Mouse (Mus musculus) left cerebral cortex, postnatal 36 days (tissue): Measurements from ENCODE around the gene Elk3. TPM values are rescaled to one million over a fixed set of nuclear protein-coding genes. Genes with fewer than 3 reads are reported as not detected.
"Not testable (repeated sequence)": the region's sequence is repeated elsewhere in the genome, so short reads cannot be mapped to it uniquely, and the experiment has no call there.

ENCODE experiments used
- DNase-seq, 2 experiments: peaks; one replicate each; pipeline ENCODE4 v3.0.0; 2021 to 2022; ENCODE audit warnings: low spot score in 2 of 2, mixed read lengths in 1 of 2
- intact Hi-C: fragments of 180-260 bp; cut with DNase I; formaldehyde crosslinking; loops from one replicate; pipeline ENCODE4 v1.15.1; 2025
- total RNA-seq, 2 experiments: library from RNA; stranded (reverse); gene quantifications; 2 replicates each; pipeline ENCODE4 v1.2.3; 2021

Gene Elk3
- total RNA-seq, result 10 to 100 TPM in 1 of 2 experiments, 1 to 10 TPM in 1; 9.4 to 11.4 TPM

DNA sequence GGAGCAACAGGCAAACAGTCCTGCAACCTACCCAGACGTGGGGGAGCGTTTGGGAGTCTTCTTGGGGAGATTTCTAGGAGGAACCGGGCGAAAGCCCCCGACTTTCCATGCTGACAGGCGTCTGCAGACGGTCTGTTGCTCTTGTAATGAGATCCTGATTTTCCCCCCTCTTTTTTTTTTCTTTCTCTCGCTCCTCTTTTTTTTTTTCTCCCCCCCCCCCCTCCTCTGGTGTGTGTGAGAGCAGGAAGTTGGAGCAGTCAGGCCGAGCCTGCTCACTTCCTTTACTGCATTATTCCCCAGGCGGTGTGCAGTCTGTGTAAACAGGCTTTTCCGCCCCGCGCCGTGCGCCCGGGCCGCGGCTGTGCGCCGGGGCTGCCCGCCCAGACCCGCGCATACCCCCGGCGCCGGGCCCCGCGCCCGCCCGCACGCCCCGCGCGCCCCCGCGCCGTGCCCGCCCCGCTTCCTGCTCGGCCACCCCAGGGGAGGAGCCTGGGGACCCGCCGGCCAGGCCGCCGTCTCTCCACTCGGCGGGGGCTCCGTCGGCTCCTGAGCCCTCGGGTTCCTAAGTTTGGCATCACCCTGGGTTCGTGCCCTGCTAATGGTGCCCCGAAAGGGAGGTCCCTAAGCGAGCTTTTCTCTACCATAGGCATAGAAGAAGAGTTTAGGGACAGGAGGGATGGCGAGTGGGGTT, at the start of gene Elk3:
TSS of gene Elk3 (minus strand) at position 415 of the 691 bp plus-strand sequence.
- DNase-seq, result peak in 1 of 2 experiments; percentile 16
- intact Hi-C loops, result no loop called here

- intact Hi-C loops, result no loop called here
- DNase-seq, result no peak
Measured at GRCm38 (mm10) chr10:93360623-93361022, 49.7 kb upstream of the Elk3 start.

- intact Hi-C loops, DNase-seq: not testable (repeated sequence)
Measured at GRCm38 (mm10) chr10:93360190-93360589, 49.3 kb upstream of the Elk3 start.

GRCm38 (mm10) chr10:93359339-93359863, 48.5 kb upstream of the Elk3 start:
- intact Hi-C loops, result no loop called here
- DNase-seq, result no peak

GRCm38 (mm10) chr10:93358878-93359277, 47.9 kb upstream of the Elk3 start:
- intact Hi-C loops, result no loop called here
- no peak for DNase-seq

DNA sequence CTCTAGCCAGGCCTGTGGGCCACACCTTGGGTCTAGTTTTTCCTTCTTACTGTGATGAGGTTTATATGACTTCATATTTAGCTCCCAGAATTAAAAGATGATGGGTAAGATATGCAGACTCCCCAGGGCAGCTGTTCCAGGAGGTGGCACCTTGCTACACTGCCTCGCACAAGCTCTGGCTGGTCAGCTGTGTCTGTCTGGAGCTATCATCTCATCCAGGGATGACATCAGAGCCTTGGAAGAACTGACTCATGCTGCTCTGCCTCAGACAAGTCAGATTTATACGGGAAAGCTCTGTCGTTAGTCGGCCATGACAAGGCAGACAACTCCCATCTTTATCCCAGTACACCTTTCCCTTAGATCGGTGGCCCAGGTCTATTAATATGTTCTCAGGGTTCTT, 46.2 kb upstream of the Elk3 start:
- intact Hi-C loops, result no loop called here

GRCm38 (mm10) chr10:93356122-93356521, 45.2 kb upstream of the Elk3 start:
- intact Hi-C loops, result no loop called here
- DNase-seq, result no peak

More for the DNA sequence above, 46.2 kb upstream of the Elk3 start:
- DNase-seq, result no peak

- intact Hi-C loops, result no loop called here
- DNase-seq, result no peak
Measured at GRCm38 (mm10) chr10:93355276-93355927, 44.5 kb upstream of the Elk3 start.

- intact Hi-C loops, result no loop called here
- no peak for DNase-seq
Measured at GRCm38 (mm10) chr10:93353545-93354326, 42.8 kb upstream of the Elk3 start.

DNA sequence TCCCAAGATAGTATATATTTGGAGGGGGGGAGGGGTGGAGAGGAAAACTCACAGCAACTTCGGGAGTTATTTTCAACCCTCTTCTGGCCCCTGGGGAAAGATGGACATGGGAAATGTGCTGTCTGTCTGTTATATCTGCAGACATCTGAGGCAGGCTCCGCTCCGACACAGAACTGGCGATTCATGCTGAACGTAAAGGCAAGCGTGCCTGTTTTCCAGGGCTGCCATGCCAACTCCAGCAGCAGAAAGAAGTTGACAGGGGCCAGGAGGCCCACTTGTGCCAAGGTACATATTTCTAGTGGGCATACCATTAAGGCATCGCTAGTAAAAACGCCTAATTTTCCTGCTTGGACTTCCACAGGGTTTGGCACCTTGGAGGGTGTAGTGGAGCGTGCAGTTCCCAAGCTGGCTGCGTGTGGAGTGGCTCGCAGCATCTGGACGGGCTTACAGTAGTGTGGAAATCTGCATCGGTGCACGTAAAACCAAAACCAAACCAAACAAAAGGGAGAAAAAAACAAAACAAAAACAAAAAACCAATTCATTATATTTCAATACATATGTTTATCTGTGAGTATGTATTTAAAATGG, 37.1 kb upstream of the Elk3 start:
- intact Hi-C loops, result no loop called here
- no peak for DNase-seq

- no peak for DNase-seq
- intact Hi-C loops, result no loop called here
Measured at GRCm38 (mm10) chr10:93347387-93347786, 36.5 kb upstream of the Elk3 start.

- DNase-seq, result no peak
- intact Hi-C loops, result no loop called here
Measured at GRCm38 (mm10) chr10:93346208-93346936, 35.4 kb upstream of the Elk3 start.

DNA sequence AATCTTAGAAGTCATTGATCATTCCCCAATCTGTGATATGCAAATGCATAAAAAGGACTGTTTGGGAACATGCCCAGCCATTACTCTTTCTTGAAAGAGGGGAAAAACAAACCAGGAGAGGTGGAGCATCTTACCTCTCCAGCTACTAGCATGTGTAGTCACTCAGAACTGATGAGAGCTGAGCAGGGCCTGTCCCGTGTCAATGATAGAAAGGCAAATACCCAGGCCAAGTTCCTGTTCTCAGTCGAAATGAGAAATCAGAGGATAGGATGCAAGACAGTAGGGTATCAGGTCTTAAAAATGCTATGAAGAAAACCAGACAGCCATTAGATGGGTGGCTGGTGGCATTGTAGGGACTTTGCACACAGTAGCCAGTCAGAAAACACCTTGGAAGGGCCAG, 34.6 kb upstream of the Elk3 start:
- intact Hi-C loops, result no loop called here
- DNase-seq, result no peak

DNA sequence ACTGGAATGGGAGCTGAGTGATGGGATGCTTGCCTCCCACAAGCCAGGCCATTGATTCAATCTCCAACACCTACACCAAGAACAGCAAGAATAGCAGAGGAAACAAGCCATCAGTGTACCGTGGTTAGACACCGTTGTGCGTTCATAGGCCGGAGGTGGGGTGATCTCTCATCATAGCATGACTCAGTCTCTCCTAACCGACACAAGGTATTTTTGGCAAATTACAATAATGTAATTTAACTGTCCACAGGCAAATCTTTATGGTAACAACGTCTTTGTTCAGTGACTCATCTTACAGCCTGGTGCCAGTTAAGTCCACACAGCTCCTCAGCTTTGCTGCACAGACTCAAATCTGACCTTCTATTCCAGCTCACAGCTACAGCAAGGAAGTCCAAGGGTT, 32.5 kb upstream of the Elk3 start:
- intact Hi-C loops, result no loop called here
- DNase-seq, result no peak

GRCm38 (mm10) chr10:93342986-93343385, 32.1 kb upstream of the Elk3 start:
- intact Hi-C loops, result no loop called here
- DNase-seq, result no peak

DNA sequence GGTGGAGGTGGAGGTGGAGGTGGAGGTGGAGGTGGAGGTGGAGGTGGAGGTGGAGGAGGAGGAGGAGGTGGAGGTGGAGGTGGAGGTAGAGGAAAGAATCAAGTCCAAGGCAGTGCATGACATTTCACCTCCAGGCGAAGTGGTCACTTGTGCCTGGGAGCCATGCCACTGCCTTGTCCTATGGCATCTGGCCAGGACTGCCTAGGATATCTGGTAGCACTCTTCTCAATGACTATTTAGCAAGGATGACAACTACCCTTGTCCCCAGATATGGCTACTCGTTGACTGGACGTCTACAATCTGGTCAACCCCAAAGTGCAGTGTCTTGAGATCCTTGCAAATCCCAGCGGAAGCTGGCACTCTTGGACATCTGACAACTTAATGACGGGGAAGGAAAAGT, 27.6 kb upstream of the Elk3 start:
- intact Hi-C loops, result no loop called here
- no peak for DNase-seq

- intact Hi-C loops, result no loop called here
- DNase-seq, result no peak
Measured at GRCm38 (mm10) chr10:93336462-93336931, 25.6 kb upstream of the Elk3 start.

- intact Hi-C loops, result no loop called here
- DNase-seq, result no peak
Measured at GRCm38 (mm10) chr10:93335828-93336461, 25.0 kb upstream of the Elk3 start.

DNA sequence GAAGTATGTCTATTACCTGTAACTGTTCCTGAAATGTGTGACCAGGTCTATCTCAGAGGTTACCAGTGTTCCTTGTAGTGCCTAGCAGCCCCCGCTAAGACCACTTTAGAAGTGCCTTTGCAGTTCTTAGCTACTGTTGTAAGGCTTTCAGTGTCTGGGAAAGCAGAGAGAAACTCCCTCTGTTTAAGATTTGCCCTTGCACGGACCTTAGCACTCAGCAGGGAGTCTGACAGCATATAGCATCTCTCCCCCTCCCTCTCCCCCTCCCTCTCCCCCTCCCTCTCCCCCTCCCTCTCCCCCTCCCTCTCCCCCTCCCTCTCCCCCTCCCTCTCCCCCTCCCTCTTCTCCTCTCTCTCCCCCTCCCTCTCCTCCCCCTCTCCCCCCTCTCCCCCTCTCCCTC, 24.1 kb upstream of the Elk3 start:
- intact Hi-C loops, result no loop called here
- no peak for DNase-seq
